Mouse (Mus musculus) brain, embryonic 14.5 days (tissue): Measurements from ENCODE around the gene Gm11992. TPM values are rescaled to one million over a fixed set of nuclear protein-coding genes. Genes with fewer than 3 reads are reported as not detected.

ENCODE experiments used
- DNase-seq: peaks from one replicate; pipeline ENCODE4 v3.0.0-alpha.2; 2011; ENCODE audit warnings: low read depth
- CTCF ChIP-seq: fragments of 200-500 bp; IDR thresholded peaks from 2 replicates; pipeline ENCODE4 v1.5.1; 2012; ENCODE audit warnings: inconsistent platforms, mild to moderate bottlenecking, moderate library complexity, borderline replicate concordance; ENCODE audit not compliant: insufficient read depth, insufficient read length; ENCODE audit errors: extremely low read depth
- POLR2A ChIP-seq: fragments of 200-500 bp; IDR thresholded peaks from 2 replicates; pipeline ENCODE4 v1.6.1; 2012; ENCODE audit warnings: mild to moderate bottlenecking, inconsistent platforms, borderline replicate concordance; ENCODE audit not compliant: poor library complexity, insufficient read depth, insufficient read length, severe bottlenecking; ENCODE audit errors: extremely low read depth
- polyA plus RNA-seq: library from polyadenylated mRNA; depleted of rRNA; stranded (reverse); fragments of >200 nt; gene quantifications from 2 replicates; pipeline ENCODE4 v1.2.3, GENCODE M21; 2012; rRNA removed

Gm11992 gene
- polyA plus RNA-seq, 1 experiment = 1.1 TPM

DNA sequence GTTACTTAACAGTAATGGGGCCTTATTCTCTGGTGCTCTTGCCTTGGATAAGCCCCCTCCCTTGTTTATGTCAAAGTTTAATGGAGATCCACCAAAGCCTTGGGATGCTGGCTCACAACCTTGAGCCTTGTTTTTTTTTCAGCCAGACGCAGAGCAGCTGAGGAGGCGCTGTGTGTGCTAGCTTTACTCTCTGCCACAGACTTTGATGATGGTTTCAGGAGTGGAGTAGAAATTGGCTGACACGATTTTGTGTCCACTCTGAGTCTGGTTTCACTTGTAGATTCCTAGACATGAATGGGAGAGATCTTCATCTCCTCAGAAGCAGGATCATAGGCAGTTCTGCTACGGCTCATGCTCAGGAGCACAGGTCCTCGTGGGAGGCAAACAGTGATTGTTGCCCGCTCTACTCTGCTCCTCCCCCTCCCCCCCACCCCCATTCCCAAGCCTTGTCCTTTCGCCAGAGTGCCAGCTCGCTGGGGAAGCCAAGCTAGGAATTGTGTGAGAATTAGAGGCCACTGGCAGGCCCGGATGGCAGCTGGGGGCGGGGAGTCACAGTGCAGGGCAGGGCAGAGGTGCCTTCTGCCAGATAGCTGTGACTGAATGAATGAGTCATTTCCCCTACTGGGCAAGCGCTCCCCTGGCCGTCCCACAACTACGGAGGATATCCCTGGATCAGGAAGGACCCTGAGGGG is 69.1 kb downstream of the Gm11992 start:
- peak; percentile 31 for DNase-seq
- TF ChIP-seq CTCF = no peak
- no peak for TF ChIP-seq POLR2A

- TF ChIP-seq CTCF (no peak), POLR2A (no peak)
Observed at GRCm38 (mm10) chr11:9118050-9118420, 69.6 kb downstream of the Gm11992 start, which contains the start of gene Upp1. Gene Upp1, plus strand, starts transcription at chr11:9118103.

GRCm38 (mm10) chr11:9118421-9119121 is 70.2 kb downstream of the Gm11992 start:
- no peak for TF ChIP-seq POLR2A
- no peak for TF ChIP-seq CTCF
- peak; percentile 37 for DNase-seq

More at GRCm38 (mm10) chr11:9118050-9118420, 69.6 kb downstream of the Gm11992 start, which contains the start of gene Upp1:
- no peak for DNase-seq

Other genes with a start within 250 kb of the Gm11992 start
- 0.10 and 0.15 TPM in 2 replicates for gene Pkd1l1, start 75.3 kb upstream of the Gm11992 start, polyA plus RNA-seq
- gene Hus1, start 37.4 kb upstream of the Gm11992 start, polyA plus RNA-seq = 12.0 and 13.3 TPM in 2 replicates
- 0.05 TPM in 1 of 2 replicates, not detected in the other for gene Sun3, start 397 bp downstream of the Gm11992 start, polyA plus RNA-seq
- gene Upp1, start 69.5 kb downstream of the Gm11992 start, polyA plus RNA-seq = 2.6 and 3.2 TPM in 2 replicates
- gene Abca13, start 143.3 kb downstream of the Gm11992 start, polyA plus RNA-seq = 0.01 and 0.03 TPM in 2 replicates